Mouse (Mus musculus): ENCODE results near the gene Edem3. TPM values are rescaled to one million over a fixed set of nuclear protein-coding genes. Genes with fewer than 3 reads are reported as not detected.

The Edem3 gene
- polyA plus RNA-seq, 1 experiment from 2014 or later = 19.2 TPM

DNA sequence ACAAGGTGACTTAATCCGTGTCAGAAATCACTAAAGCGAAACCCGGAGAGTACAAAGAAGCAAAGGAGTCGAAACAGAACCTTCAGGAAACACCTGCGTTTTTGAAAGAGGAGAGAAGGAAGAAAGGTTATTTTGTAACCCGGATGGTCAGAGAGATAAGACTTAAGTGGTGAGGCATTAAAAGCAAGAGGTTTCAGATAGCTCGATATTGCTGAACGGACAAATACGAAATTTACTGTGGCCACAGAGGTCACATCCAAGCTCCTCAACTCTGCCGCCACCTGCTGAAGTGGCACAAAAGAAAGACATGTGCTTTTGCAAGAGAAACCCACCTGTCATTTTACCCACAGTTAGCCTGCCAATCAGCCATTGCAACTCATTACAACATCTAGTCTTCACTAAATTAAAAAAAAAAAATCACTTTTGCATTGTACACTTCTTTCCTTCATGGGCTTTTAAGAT is 1.1 kb upstream of the Edem3 start:
- no peak overlapping the region for H3K27ac ChIP-seq (replicated peaks)
- H3K4me3 ChIP-seq = peak overlapping the region; percentile 58
- H3K36me3 ChIP-seq = no peaks in the 10 kb centered on the region
- peak overlapping the region; percentile 52; the same call in 1 of the 2 replicates for H3K9ac ChIP-seq (replicated peaks)
- no peak for ATAC-seq (replicated peaks)
- WGBS = 77% methylated on average over 10 of the region's 10 CpGs
- no peaks in the 10 kb centered on the region for H3K27me3 ChIP-seq
- peaks cover 21% of the 10 kb centered on the region for H3K4me1 ChIP-seq
- no peaks in the 10 kb centered on the region for H3K9me3 ChIP-seq
- peak overlapping the region; percentile 46 for H3K4me2 ChIP-seq (replicated peaks)

DNA sequence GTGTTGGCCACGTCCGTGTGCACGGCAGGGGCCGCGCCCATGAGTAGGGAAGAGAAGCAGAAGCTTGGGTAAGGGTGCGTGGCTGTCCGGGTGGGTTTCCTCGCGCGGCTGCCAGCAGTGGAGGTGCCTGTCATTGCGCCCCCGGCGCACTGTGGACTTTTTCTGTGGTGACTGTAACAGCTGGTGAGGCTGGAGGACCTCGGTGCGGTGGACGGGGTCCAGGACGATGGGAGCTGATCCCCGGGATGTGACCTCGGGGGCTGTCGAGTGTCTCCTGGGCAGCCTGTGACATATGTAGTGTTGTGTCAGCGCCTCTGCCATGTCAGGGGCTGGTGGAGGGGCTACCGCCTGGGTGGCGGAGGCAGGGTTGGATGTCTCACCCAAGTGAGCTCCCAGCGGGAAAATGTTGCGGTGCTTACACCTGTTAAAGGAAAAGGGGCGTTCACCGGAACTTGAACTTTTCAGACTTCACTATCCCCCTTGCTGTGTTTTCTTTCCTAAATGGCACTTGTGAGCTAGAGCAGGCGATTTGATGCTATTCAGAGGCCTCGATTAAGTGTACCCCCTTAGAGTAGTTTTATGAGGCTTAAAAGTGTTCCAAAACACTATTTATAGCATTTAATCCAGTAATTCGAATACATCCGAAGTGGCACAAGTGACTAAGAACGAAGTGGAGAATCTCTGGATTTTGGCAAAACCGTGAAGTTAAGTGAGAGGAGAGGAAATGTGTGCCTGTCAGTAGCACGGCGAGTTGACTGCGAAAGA is 671 bp downstream of the Edem3 start:
- H3K36me3 ChIP-seq = no peaks in the 10 kb centered on the region
- peak overlapping the region; percentile 58 for H3K4me3 ChIP-seq
- H3K9ac ChIP-seq (replicated peaks) = peak overlapping the region; percentile 61
- 6% methylated on average over 36 of the region's 36 CpGs for WGBS
- no peaks in the 10 kb centered on the region for H3K9me3 ChIP-seq
- ATAC-seq (replicated peaks) = peak; percentile 36; the same call in 1 of the 2 replicates
- H3K27ac ChIP-seq (replicated peaks) = peak overlapping the region; percentile 87
- H3K4me2 ChIP-seq (replicated peaks) = peak overlapping the region; percentile 75
- peaks cover 21% of the 10 kb centered on the region for H3K4me1 ChIP-seq
- H3K27me3 ChIP-seq = no peaks in the 10 kb centered on the region

DNA sequence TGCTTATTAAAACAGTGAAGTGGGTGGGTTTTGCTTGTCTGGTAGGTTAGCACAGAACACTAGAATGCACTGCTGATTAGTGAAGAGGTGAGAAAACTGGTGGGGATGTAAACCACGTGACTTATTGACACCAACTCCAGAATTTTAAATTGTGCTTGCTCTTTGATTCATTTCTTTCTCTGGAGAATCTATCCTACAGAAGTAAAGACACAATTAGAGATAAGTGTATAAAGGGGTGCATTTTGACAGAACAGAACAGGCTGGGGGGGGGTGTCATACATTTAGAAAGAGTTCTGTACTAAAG is 1.2 kb downstream of the Edem3 start:
- Histone ChIP-seq H3K27me3 (no peaks in the 10 kb centered on the region), H3K9ac (replicated peaks) (no peak overlapping the region), H3K9me3 (no peaks in the 10 kb centered on the region), H3K27ac (replicated peaks) (no peak overlapping the region), H3K4me1 (peaks cover 21% of the 10 kb centered on the region), H3K4me3 (peak overlapping the region; percentile 58), H3K36me3 (peaks cover 3% of the 10 kb centered on the region; the same call in 1 of the 2 replicates), H3K4me2 (replicated peaks) (peak overlapping the region; percentile 75)
- 30% methylated on average over 1 of the region's 1 CpGs for WGBS
- no peak for ATAC-seq (replicated peaks)

DNA sequence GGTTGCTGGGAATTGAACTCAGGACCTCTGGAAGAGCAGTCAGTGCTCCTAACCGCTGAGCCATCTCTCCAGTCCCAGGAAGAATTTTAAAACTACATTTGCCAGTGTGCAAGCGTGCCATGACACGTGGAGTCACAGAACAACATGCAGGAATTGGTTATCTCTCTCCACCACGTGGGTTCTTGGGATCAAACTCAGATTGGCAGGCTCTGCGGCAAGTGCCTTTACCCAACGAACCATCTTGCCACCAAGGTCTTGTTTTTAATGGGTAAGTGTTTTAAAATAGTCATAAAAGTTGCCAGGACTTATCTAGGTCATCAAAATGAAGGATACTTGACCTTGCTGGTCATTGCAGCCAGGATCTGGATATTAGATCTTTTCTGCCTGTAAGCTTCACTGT is 3.1 kb downstream of the Edem3 start:
- Histone ChIP-seq H3K36me3 (peaks cover 15% of the 10 kb centered on the region), H3K4me2 (replicated peaks) (no peak overlapping the region)
- ATAC-seq (replicated peaks) = no peak

GRCm38 (mm10) chr1:151758991-151759390 is 3.8 kb downstream of the Edem3 start:
- no peak for ATAC-seq (replicated peaks)
- no peak overlapping the region for H3K27ac ChIP-seq (replicated peaks)
- peaks cover 15% of the 10 kb centered on the region for H3K36me3 ChIP-seq
- no peak overlapping the region for H3K4me2 ChIP-seq (replicated peaks)
- no peaks in the 10 kb centered on the region for H3K27me3 ChIP-seq
- 87% methylated on average over 2 of the region's 2 CpGs for WGBS
- no peak overlapping the region for H3K4me3 ChIP-seq
- H3K4me1 ChIP-seq = peaks cover 20% of the 10 kb centered on the region
- no peaks in the 10 kb centered on the region for H3K9me3 ChIP-seq
- H3K9ac ChIP-seq (replicated peaks) = no peak overlapping the region

More for the DNA sequence above, 3.1 kb downstream of the Edem3 start:
- Histone ChIP-seq H3K27me3 (no peaks in the 10 kb centered on the region), H3K4me1 (peaks cover 21% of the 10 kb centered on the region), H3K9ac (replicated peaks) (no peak overlapping the region), H3K4me3 (no peak overlapping the region), H3K9me3 (no peaks in the 10 kb centered on the region), H3K27ac (replicated peaks) (no peak overlapping the region)
- 94% methylated on average over 6 of the region's 6 CpGs for WGBS

GRCm38 (mm10) chr1:151764236-151764635 is 9.1 kb downstream of the Edem3 start:
- Histone ChIP-seq H3K27ac (replicated peaks) (no peak overlapping the region), H3K36me3 (peaks cover 15% of the 10 kb centered on the region), H3K9ac (replicated peaks) (no peak overlapping the region), H3K4me2 (replicated peaks) (no peak overlapping the region), H3K9me3 (no peaks in the 10 kb centered on the region), H3K4me1 (peaks cover 1% of the 10 kb centered on the region; the same call in 1 of the 2 replicates), H3K27me3 (no peaks in the 10 kb centered on the region), H3K4me3 (no peak overlapping the region)
- WGBS = 78% methylated on average over 3 of the region's 3 CpGs
- no peak for ATAC-seq (replicated peaks)

DNA sequence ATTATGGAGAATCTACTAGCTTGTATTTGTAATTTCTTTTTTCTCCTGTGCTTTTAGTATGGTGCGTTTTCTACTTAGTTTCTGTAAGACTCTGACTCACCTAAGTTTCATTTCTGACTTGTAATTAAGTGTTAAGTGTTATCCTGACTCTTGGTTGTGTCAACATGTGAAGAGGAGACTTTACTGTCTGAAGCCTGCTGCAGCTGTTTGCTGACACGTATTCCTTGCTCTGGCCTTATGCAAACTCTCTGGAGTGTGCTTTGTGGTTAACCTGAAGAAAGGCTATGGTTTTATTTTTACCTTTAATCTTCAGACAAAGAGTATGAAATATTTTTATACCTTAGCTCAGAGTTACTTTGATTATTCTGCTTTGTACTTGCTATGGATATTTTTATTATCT is 11.0 kb downstream of the Edem3 start:
- Histone ChIP-seq H3K4me3 (no peak overlapping the region), H3K9ac (replicated peaks) (no peak overlapping the region), H3K9me3 (no peaks in the 10 kb centered on the region), H3K4me2 (replicated peaks) (no peak overlapping the region), H3K4me1 (peaks cover 6% of the 10 kb centered on the region; the same call in 1 of the 2 replicates), H3K27me3 (no peaks in the 10 kb centered on the region), H3K27ac (replicated peaks) (no peak overlapping the region), H3K36me3 (peaks cover 20% of the 10 kb centered on the region)
- no peak for ATAC-seq (replicated peaks)
- 82% methylated on average over 2 of the region's 2 CpGs for WGBS

GRCm38 (mm10) chr1:151766976-151767654 is 11.9 kb downstream of the Edem3 start:
- Histone ChIP-seq H3K27ac (replicated peaks) (no peak overlapping the region), H3K36me3 (peaks cover 21% of the 10 kb centered on the region), H3K4me3 (no peak overlapping the region), H3K9ac (replicated peaks) (no peak overlapping the region), H3K4me2 (replicated peaks) (no peak overlapping the region), H3K27me3 (no peaks in the 10 kb centered on the region), H3K4me1 (peaks cover 6% of the 10 kb centered on the region; the same call in 1 of the 2 replicates), H3K9me3 (no peaks in the 10 kb centered on the region)
- ATAC-seq (replicated peaks) = no peak
- WGBS = 93% methylated on average over 3 of the region's 3 CpGs

DNA sequence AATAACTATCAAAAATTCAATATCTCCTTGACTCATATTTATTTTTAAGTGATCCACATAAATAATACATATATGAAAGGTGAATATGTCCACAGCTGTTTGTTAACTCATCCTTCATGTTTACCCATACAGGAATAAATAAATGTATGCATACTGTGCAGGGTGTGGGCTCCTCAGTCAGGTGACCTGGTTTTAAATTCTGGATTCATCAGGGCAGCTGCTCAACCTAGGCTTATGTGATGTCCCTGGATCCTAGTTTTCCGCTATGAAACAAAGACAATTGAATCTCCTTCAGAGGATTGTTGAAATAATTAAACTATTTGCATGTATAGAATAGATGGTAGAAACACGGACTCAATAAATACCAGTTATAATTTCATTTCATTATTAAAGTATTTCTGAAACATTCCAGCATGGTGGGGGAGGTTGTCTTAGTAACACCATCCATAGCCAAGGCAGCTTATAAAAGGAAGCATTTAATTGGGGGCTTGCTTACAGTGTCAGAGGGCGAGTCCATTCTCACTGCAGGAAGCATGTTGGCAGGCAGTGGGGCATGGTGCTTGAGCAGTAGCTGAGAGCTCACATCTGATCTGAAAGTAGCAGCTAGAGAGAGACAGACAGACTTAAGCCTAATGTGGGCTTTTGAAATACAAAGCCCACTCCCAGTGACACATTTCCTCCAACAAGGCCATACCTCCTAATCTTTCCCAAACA is 14.2 kb downstream of the Edem3 start:
- Histone ChIP-seq H3K27ac (replicated peaks) (no peak overlapping the region), H3K36me3 (peaks cover 12% of the 10 kb centered on the region; the same call in 1 of the 2 replicates), H3K9me3 (no peaks in the 10 kb centered on the region), H3K4me2 (replicated peaks) (no peak overlapping the region), H3K9ac (replicated peaks) (no peak overlapping the region), H3K4me3 (no peak overlapping the region), H3K27me3 (no peaks in the 10 kb centered on the region), H3K4me1 (peaks cover 6% of the 10 kb centered on the region; the same call in 1 of the 2 replicates)
- 27% methylated on average over 3 of the region's 3 CpGs for whole genome bisulfite sequencing
- ATAC-seq (replicated peaks) = 0 out of 2 replicates have a peak, but pooled peaks have one; percentile 55

GRCm38 (mm10) chr1:151777616-151778015 is 22.4 kb downstream of the Edem3 start:
- Histone ChIP-seq H3K36me3 (peaks cover 33% of the 10 kb centered on the region), H3K4me1 (no peaks in the 10 kb centered on the region), H3K4me2 (replicated peaks) (no peak overlapping the region), H3K9me3 (no peaks in the 10 kb centered on the region), H3K27ac (replicated peaks) (no peak overlapping the region), H3K9ac (replicated peaks) (no peak overlapping the region), H3K27me3 (no peaks in the 10 kb centered on the region), H3K4me3 (no peak overlapping the region)
- WGBS = 92% methylated on average over 2 of the region's 2 CpGs
- ATAC-seq (replicated peaks) = no peak

- H3K9me3 ChIP-seq = no peaks in the 10 kb centered on the region
- no peaks in the 10 kb centered on the region for H3K4me1 ChIP-seq
- H3K4me2 ChIP-seq (replicated peaks) = no peak overlapping the region
- WGBS = 40% methylated on average over 1 of the region's 1 CpGs
- ATAC-seq (replicated peaks) = no peak
- H3K36me3 ChIP-seq = peaks cover 33% of the 10 kb centered on the region
- H3K27ac ChIP-seq (replicated peaks) = no peak overlapping the region
- H3K27me3 ChIP-seq = no peaks in the 10 kb centered on the region
- no peak overlapping the region for H3K4me3 ChIP-seq
- no peak overlapping the region for H3K9ac ChIP-seq (replicated peaks)
Observed at GRCm38 (mm10) chr1:151778592-151778991, 23.4 kb downstream of the Edem3 start.

DNA sequence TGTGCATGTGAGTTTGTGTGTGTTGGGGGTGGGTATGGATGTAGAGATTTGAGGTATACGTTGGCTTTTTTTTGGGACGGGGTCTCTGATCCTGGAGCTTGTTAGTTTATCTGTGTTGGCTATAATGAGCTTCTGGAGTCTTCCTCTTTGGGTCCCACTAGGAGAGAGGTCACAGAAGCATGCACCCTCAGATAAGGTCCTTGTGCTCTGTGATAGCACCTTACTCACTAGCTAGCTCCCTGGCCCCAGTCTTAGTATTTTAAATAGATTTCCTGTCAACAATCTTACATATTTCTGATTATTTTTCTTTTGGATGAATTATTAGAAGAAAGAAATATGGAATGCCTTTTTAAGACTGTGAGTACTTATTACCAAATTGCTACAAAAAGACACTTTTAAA is 24.1 kb downstream of the Edem3 start:
- no peak for ATAC-seq (replicated peaks)
- Histone ChIP-seq H3K4me3 (no peak overlapping the region), H3K36me3 (peaks cover 33% of the 10 kb centered on the region), H3K4me2 (replicated peaks) (no peak overlapping the region), H3K27ac (replicated peaks) (no peak overlapping the region), H3K9me3 (no peaks in the 10 kb centered on the region), H3K4me1 (no peaks in the 10 kb centered on the region), H3K9ac (replicated peaks) (no peak overlapping the region), H3K27me3 (no peaks in the 10 kb centered on the region)
- 93% methylated on average over 2 of the region's 2 CpGs for WGBS

All from forebrain, embryonic 15.5 days (tissue).